Mouse (Mus musculus): Measurements from ENCODE around the gene Slc5a2.

DNA sequence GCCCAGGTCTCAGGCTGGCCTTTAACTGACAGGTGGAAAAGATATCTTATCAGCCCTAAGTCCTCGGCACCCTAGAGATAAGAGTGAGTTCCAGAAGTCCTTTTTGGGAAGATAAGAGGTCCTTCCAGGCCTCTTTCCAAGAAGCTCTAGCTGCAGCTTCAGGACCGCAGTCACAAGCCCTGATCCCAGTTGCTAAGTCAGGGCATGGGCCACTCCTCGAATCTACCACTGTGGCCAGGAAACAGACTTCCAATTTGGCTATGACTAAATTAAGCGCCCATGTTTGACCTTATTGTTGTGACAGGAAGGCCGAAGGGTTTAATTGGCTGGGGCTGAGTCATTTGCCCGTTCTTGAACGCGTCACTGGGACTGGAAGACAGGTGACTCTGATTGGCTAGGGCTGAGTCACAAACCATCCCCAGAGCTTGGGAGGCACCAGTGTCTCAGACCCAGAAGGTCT is 44.8 kb downstream of the Slc5a2 start:
- TF ChIP-seq POLR2A (IDR thresholded peaks at IDR 0.05; ENCODE audit: low read depth, low read length) (no peak), CTCF (IDR thresholded peaks at IDR 0.05; ENCODE audit: borderline replicate concordance, insufficient read depth, low read length) (no peak)
